Mouse (Mus musculus) hindbrain, embryonic 14.5 days (tissue): Measurements from ENCODE around the gene Pdcd2. TPM values are rescaled to one million over a fixed set of nuclear protein-coding genes. Genes with fewer than 3 reads are reported as not detected.
"Not testable (repeated sequence)": the region's sequence is repeated elsewhere in the genome, so short reads cannot be mapped to it uniquely, and the experiment has no call there.

Experiments used
- ATAC-seq: fragments of 200-750 bp; cut with Nextera tagmentation; 2 replicates; pipeline ENCODE4 v1.8.0; 2017; ENCODE audit warnings: moderate number of reproducible peaks, mild to moderate bottlenecking, moderate TSS enrichment, moderate library complexity; ENCODE audit not compliant: low FRiP score
- DNase-seq: peaks from one replicate; pipeline ENCODE4 v3.0.0-alpha.2; 2015; ENCODE audit warnings: low spot score
- H3K27ac ChIP-seq: fragments of 300-500 bp; sonication (generic); 2 replicates; pipeline ENCODE4 v1.5.1; 2014; ENCODE audit warnings: mild to moderate bottlenecking, moderate library complexity
- H3K27me3 ChIP-seq: fragments of 300-500 bp; sonication (generic); 2 replicates; pipeline ENCODE4 v1.6.1; 2014; ENCODE audit warnings: mild to moderate bottlenecking, low read length, mixed read lengths; ENCODE audit not compliant: control insufficient read depth, insufficient read depth
- H3K36me3 ChIP-seq: fragments of 300-500 bp; sonication (generic); replicated peaks from 2 replicates; pipeline ENCODE4 v1.6.1; 2014; ENCODE audit not compliant: control insufficient read depth, insufficient read depth
- H3K4me1 ChIP-seq: fragments of 300-500 bp; sonication (generic); replicated peaks from 2 replicates; pipeline ENCODE4 v1.6.1; 2014; ENCODE audit warnings: antibody characterized with exemption, low read length, mixed read lengths; ENCODE audit not compliant: control insufficient read depth, insufficient read depth
- H3K4me2 ChIP-seq: fragments of 300-500 bp; sonication (generic); replicated peaks from 2 replicates; pipeline ENCODE4 v1.6.1; 2014; ENCODE audit warnings: mild to moderate bottlenecking, moderate library complexity
- H3K4me3 ChIP-seq: fragments of 300-500 bp; sonication (generic); replicated peaks from 2 replicates; pipeline ENCODE4 v1.5.1; 2014; ENCODE audit warnings: mild to moderate bottlenecking, low read length
- H3K9ac ChIP-seq: fragments of 300-500 bp; sonication (generic); 2 replicates; pipeline ENCODE4 v1.6.1; 2014
- H3K9me3 ChIP-seq: fragments of 300-500 bp; sonication (generic); 2 replicates; pipeline ENCODE4 v1.6.1; 2016; ENCODE audit warnings: low read length; ENCODE audit not compliant: control insufficient read depth
- WGBS: fragments of 180-500 bp; shearing (Covaris S2); extraction: QIAGEN DNeasy Blood & Tissue Kit; methylation state at CpG from one replicate; pipeline ENCODE4 v1.1.7; 2014; 5-methylcytosine and 5-hydroxymethylcytosine counted together
- polyA plus RNA-seq: library from polyadenylated mRNA; unstranded; fragments of >200 nt; fragmentation: Nextera tagmentation; extraction: Ambion mirVana; gene quantifications from 2 replicates; pipeline ENCODE4 v1.2.1, GENCODE M21; 2014

Pdcd2 gene
- 69.6 and 72.1 TPM in 2 replicates for polyA plus RNA-seq

DNA sequence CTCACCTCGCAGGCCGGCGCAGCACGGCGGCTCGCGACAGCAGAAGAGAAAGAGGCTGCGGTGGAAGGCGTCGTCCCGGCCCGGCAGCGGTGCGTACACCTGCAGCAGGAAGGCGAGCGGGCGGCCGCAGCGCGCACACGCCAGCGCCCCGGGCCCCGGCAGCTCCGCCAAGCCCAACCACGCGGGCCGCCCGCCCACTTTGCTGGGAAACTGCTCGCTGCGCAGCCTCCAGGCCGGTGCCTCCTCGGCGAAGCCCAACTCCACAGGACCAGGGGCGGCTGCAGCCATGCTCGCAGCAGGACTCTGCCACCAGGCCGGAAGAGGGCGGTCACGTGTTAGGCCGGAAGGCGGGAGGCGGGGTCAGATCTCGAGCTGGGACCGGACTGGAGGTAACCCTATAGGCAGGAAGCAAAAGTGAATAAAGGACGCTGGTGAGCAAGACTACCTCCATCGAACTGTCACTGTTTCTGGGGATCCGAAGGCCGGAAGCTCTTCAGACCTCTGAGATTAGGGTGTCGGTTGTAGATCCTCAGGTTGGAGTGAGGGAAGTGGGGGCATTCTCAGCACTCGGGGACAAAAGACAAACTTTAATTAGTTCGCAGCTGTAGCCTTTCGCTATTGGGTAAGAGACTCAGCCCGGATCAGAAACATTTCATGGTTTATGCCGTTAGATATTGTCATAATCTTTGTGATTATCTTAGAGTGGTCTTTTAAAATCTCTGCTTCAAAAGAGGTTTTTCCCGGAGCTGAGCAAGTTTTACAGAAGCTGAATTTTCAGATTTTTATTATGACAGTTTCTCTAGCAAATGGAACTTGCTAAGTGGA lies at the start of gene Pdcd2:
Gene Pdcd2, minus strand, starts transcription at position 316 of the 825 bp plus-strand sequence.
- Histone ChIP-seq H3K9ac (peak within 1 kb of the TSS; percentile 89), H3K4me1 (peaks cover 19% of the 10 kb centered on the region), H3K36me3 (peaks cover 34% of the 10 kb centered on the region), H3K27ac (peak within 1 kb of the TSS; percentile 81), H3K4me3 (peak within 1 kb of the TSS; percentile 80), H3K27me3 (no peaks in the 10 kb centered on the region), H3K9me3 (no peaks in the 10 kb centered on the region), H3K4me2 (peak within 1 kb of the TSS; percentile 70)
- DNase-seq (peak; percentile 90), ATAC-seq (peak; percentile 98)
- WGBS: 1% methylated on average over 53 of the region's 55 CpGs

DNA sequence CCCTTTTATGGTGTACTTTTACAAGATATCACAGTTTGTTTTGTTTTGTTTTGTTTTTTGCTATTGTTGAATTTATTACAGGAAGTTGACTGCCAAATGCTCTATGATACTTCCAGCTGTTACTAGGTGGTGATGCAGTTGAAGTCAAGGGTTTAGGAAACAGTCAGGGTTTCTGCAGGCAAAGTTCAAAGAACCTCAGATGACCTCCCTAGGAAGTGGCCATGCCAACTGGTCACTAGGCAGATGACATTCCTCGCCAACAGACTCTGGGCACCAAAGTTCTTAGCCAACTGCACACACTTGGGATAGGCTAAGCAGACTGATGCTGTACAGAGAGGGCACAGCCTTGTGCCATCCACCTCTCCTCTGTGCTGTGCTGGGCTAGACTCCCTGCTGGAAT lies 48.0 kb upstream of the Pdcd2 start:
- WGBS: 95% methylated on average over 1 of the region's 1 CpGs
- H3K27me3 ChIP-seq: peaks cover 4% of the 10 kb centered on the region; the same call in 1 of the 2 replicates
- H3K36me3 ChIP-seq: no peaks in the 10 kb centered on the region
- H3K4me2 ChIP-seq: no peak overlapping the region
- H3K9ac ChIP-seq: no peak overlapping the region
- DNase-seq: no peak
- no peaks in the 10 kb centered on the region for H3K9me3 ChIP-seq
- H3K27ac ChIP-seq: no peak overlapping the region
- ATAC-seq: no peak
- H3K4me1 ChIP-seq: no peaks in the 10 kb centered on the region
- H3K4me3 ChIP-seq: no peak overlapping the region

DNA sequence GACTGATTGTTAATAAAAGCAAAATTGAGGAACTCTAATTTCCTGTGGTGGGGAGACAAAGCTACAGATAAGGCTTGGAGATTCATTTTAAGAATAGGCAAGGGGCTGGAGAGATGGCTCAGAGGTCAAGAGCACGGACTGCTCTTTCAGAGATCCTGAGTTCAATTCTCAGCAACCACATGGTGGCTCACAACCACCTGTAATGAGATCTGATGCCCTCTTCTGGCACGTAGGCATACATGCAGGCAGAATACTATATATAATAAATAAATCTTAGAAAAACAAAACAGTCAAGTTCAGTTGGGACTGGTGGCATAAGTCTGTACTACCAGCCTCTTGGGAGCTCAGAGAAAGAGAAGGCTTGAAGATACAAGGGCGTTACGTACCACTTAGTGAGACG lies 39.8 kb upstream of the Pdcd2 start:
- 80% methylated on average over 5 of the region's 5 CpGs for whole genome bisulfite sequencing
- no peaks in the 10 kb centered on the region for H3K36me3 ChIP-seq

DNA sequence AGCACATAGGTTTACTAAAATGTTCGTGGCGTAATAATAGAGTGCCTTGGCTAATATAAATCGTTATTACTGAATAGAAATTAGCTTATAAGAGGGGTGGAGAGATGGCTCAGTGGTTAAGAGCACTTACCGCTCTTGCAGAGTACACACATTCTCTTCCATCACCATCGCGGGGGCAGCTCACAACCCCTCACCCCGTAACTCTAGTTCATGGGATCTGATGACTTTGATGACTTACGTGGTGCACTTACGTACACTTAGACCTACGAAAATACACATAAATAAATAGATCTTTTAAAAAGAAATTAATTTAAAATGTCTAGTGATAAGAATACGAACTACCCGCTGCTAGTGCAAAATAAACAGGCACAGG lies 37.8 kb upstream of the Pdcd2 start:
- Histone ChIP-seq H3K9me3 (no peaks in the 10 kb centered on the region), H3K4me1 (peaks cover 8% of the 10 kb centered on the region; the same call in 1 of the 2 replicates), H3K27ac (peak overlapping the region; percentile 98), H3K27me3 (no peaks in the 10 kb centered on the region), H3K4me2 (peak overlapping the region; percentile 75), H3K9ac (peak overlapping the region; percentile 86), H3K4me3 (peak overlapping the region; percentile 50), H3K36me3 (no peaks in the 10 kb centered on the region)
- 49% methylated on average over 12 of the region's 12 CpGs for WGBS
- ATAC-seq: no peak
- no peak for DNase-seq

More for the DNA sequence above, 39.8 kb upstream of the Pdcd2 start:
- Histone ChIP-seq H3K27me3 (no peaks in the 10 kb centered on the region), H3K4me2 (no peak overlapping the region), H3K4me3 (no peak overlapping the region), H3K9ac (no peak overlapping the region), H3K27ac (no peak overlapping the region), H3K9me3 (no peaks in the 10 kb centered on the region), H3K4me1 (peaks cover 8% of the 10 kb centered on the region; the same call in 1 of the 2 replicates)
- no peak for ATAC-seq
- DNase-seq: no peak

DNA sequence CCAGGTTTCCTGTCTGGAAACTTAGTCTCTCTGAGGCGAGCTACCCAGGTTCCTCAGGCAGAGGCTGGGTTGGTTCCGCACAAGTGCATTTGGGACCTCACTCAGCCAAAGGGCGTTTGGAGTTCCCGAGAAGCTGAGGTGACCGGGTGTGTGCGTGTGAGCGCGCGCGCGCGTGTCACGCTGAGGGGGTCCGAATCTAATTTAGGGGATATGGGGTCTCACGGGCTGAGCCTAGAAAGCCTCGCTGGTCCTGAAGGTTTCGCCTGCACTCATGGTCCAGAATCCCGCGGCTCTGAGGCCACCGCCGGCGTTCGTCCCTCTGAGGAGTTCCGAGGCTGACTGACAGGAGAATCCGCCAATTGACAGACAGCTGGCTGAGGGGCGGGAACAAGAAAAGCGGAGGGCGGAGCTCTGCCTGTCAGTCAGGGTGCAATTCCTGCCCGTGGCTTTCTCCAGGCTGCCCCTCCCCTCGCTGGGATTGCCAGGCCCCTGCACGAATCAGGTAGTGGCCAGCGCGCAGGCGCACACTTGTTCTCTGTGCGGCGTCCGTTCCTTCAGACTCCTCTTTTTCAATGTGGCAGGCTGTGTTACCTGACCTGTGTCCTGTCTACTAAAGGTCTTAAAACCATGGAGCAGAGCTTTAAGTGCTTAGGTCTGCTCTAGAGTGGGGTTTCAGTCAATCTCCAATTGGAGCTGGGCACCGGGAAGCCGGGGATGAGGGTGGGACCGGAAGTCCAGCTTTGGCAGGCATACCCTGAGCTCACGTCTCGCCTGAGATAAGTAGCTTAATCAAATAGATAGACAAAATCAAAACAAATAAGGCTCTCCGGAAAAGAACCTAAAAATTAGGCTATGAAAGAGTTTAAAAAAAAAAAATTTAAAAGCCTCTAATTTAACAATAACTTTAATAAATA lies 37.2 kb upstream of the Pdcd2 start, which contains the start of gene Prdm9:
Gene Prdm9, minus strand, starts transcription at position 341 of the 914 bp plus-strand sequence.
- Histone ChIP-seq H3K27me3 (no peaks in the 10 kb centered on the region), H3K27ac (peak within 1 kb of the TSS; percentile 98), H3K4me3 (peak within 1 kb of the TSS; percentile 50), H3K4me2 (peak within 1 kb of the TSS; percentile 92), H3K9me3 (no peaks in the 10 kb centered on the region), H3K36me3 (no peaks in the 10 kb centered on the region), H3K4me1 (peaks cover 8% of the 10 kb centered on the region; the same call in 1 of the 2 replicates), H3K9ac (peak within 1 kb of the TSS; percentile 86)
- DNase-seq (peak; percentile 100), ATAC-seq (peak; percentile 99)
- WGBS: under 1% methylated on average over 43 of the region's 43 CpGs

DNA sequence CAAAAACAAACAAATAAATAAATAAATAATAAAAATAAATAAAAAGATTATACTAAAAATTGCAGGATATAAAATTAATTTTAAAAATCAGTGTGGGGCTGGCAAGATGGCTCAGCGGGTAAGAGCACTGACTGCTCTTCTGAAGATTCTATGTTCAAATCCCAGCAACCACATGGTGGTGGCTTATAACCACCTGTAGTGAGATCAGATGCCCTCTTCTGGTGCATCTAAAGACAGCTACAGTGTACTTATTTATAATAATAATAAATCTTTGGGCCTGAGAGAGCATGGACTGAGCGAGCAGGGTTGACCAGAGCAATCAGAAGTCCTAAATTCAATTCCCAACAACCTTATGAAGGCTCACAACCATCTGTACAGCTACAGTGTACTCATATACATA lies 32.8 kb upstream of the Pdcd2 start:
- Histone ChIP-seq H3K27me3 (no peaks in the 10 kb centered on the region), H3K9ac (no peak overlapping the region), H3K27ac (no peak overlapping the region), H3K4me1 (peaks cover 7% of the 10 kb centered on the region; the same call in 1 of the 2 replicates), H3K9me3 (no peaks in the 10 kb centered on the region), H3K36me3 (no peaks in the 10 kb centered on the region), H3K4me3 (no peak overlapping the region), H3K4me2 (no peak overlapping the region)
- no peak for DNase-seq
- WGBS: 90% methylated on average over 2 of the region's 2 CpGs
- ATAC-seq: no peak

DNA sequence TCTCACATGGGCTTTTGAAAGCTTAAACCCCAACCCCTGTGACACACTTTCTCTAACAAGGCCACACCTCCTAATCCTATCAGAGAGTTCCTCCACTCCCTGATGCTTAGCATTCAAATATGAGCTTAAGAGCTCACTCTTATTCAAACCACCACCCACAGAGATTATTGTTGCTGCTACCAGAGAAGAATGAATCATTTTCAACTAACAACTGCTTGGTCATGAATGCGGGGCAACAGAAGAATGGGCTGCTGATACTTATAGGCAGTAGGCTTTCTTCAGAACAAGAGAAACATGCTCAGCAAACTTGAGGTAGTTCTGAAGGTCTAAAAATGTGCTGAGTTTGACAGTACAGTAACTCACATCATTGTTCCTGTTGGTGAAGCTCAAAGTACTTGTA lies 22.6 kb upstream of the Pdcd2 start:
- H3K4me2 ChIP-seq: no peak overlapping the region
- no peak overlapping the region for H3K9ac ChIP-seq
- H3K27ac ChIP-seq: no peak overlapping the region
- 62% methylated on average over 1 of the region's 1 CpGs for WGBS
- H3K4me1 ChIP-seq: no peaks in the 10 kb centered on the region
- DNase-seq (no peak), ATAC-seq (no peak)
- H3K36me3 ChIP-seq: no peaks in the 10 kb centered on the region
- no peaks in the 10 kb centered on the region for H3K9me3 ChIP-seq
- H3K27me3 ChIP-seq: no peaks in the 10 kb centered on the region
- no peak overlapping the region for H3K4me3 ChIP-seq

DNA sequence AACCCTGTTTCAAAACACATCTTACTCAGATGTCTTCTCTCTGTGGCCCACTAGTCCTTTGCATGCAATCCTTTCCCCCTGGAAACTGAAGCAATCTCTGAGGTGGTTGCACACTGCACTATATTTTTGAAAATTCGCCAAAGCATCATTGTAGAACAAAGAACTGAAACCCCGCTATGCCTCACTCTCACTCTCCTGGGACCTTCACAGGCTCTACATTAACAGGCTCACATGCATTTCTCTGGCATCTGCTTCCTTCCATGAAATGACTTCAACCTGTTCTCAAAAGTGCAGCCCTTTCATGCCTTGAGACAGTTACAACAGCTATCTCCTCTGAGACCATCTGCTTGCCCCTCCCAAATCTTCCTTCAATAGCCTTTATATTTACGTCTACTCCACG lies 19.3 kb upstream of the Pdcd2 start:
- no peak overlapping the region for H3K27ac ChIP-seq
- H3K4me1 ChIP-seq: no peaks in the 10 kb centered on the region
- H3K27me3 ChIP-seq: no peaks in the 10 kb centered on the region
- H3K36me3 ChIP-seq: no peaks in the 10 kb centered on the region
- no peak for DNase-seq
- H3K9ac ChIP-seq: no peak overlapping the region
- H3K9me3 ChIP-seq: no peaks in the 10 kb centered on the region
- no peak overlapping the region for H3K4me2 ChIP-seq
- H3K4me3 ChIP-seq: no peak overlapping the region
- ATAC-seq: no peak
- 64% methylated on average over 4 of the region's 4 CpGs for WGBS

DNA sequence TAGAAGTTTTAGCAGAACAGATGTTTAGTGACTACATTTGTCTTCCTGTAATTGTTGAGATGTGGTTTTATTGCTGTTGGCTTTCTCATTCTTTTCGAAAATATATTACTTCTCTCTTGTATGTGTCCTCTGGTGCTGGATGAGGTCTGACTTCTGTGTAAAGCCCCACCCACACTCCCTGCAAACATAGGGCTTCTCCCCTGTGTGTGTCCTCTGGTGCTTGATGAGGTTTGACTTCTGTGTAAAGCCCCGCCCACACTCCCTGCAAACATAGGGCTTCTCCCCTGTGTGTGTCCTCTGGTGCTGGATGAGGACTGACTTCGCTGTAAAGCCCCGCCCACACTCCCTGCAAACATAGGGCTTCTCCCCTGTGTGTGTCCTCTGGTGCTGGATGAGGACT lies 16.8 kb upstream of the Pdcd2 start:
- not testable (repeated sequence) for H3K36me3 ChIP-seq, H3K4me3 ChIP-seq, H3K9me3 ChIP-seq, DNase-seq, H3K4me1 ChIP-seq, ATAC-seq, H3K4me2 ChIP-seq, H3K27ac ChIP-seq, H3K27me3 ChIP-seq, H3K9ac ChIP-seq
- 52% methylated on average over 4 of the region's 4 CpGs for WGBS
